ENCODE assay signal across 8 mouse cellular contexts in the genomic region with DNA sequence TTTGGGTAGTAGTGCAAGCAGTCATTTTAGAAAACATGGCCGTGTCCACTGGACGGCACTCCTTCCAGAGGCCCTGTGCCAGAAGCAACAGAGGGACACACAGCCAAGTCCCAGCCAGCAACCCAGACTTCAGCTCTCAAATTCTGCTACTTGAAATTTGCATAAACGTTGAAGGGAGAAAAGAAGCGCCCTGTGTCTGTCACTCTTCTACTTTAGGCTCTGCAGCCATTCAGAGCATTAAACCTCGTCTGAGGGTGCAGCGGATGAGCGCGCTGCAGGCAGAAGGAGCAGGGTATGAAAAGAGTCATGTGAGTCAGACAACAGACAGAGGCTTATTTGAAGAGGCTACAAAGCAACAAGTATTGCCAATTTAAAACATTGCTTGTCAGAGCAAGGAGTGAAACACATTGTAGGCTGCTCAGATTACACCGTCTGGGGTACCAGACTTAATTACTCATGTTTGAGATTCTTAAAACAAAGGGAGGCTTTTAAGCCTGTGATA. TPM values are rescaled to one million over a fixed set of nuclear protein-coding genes. Genes with fewer than 3 reads are reported as not detected.
DNase-seq lines count a peak whose midpoint lies in the region; ATAC-seq and TF ChIP-seq lines count a peak whose summit lies in the region.

No protein-coding gene starts in this region.

- intact Hi-C loops in heart, postnatal 10 days (cut with DNase I) = no loop called here

- peak; percentile 79 for ATAC-seq in forebrain, embryonic 11.5 days (replicated peaks; ENCODE audit: low FRiP score)
- ATAC-seq in midbrain, postnatal 0 days (ENCODE audit: low FRiP score) = peak; percentile 79

- no peaks in the 10 kb centered on the region for H3K9me3 ChIP-seq in forebrain, embryonic 11.5 days (ENCODE audit: control insufficient read depth, low read length)
- H3K9me3 ChIP-seq in midbrain, postnatal 0 days (ENCODE audit: low read length) = no peaks in the 10 kb centered on the region

- H3K27ac ChIP-seq in forebrain, embryonic 11.5 days (ENCODE audit: low read depth, low read length) = peak overlapping the region; percentile 79
- H3K27ac ChIP-seq in midbrain, postnatal 0 days (ENCODE audit: low read depth, low read length) = peak overlapping the region; percentile 14; the same call in 1 of the 2 replicates

- peak; percentile 8 for DNase-seq in cerebellum, adult 11 months
- no peak for DNase-seq in cerebellum, adult 11-12 months
- peak; percentile 72 for DNase-seq in MN1 (ENCODE audit: low spot score)
- no peak for DNase-seq in forebrain, embryonic 11.5 days (ENCODE audit: low spot score)
- peak; percentile 78 to 82 for DNase-seq in heart, postnatal 10 days
- DNase-seq in layer of hippocampus, adult 8-10 months (ENCODE audit: low spot score in 2 of 2) = peak; percentile 46 to 58
- peak; percentile 69 for DNase-seq in midbrain, postnatal 0 days (ENCODE audit: low spot score)
- no peak for DNase-seq in spleen, adult 12 weeks (ENCODE audit: low spot score)

- H3K27me3 ChIP-seq in forebrain, embryonic 11.5 days (ENCODE audit: control insufficient read depth, insufficient read depth, low read length) = no peaks in the 10 kb centered on the region
- H3K27me3 ChIP-seq in midbrain, postnatal 0 days (ENCODE audit: insufficient read depth, low read length) = no peaks in the 10 kb centered on the region

- H3K4me2 ChIP-seq in forebrain, embryonic 11.5 days (ENCODE audit: low read depth, low read length, severe bottlenecking) = peak overlapping the region; percentile 2; the same call in 1 of the 2 replicates
- 0 out of 2 replicates have a peak overlapping the region, but pooled peaks have one; percentile 7 for H3K4me2 ChIP-seq in midbrain, postnatal 0 days (ENCODE audit: low read depth, low read length, poor library complexity, severe bottlenecking)

- 3% methylated on average over 9 of the region's 9 CpGs for WGBS in forebrain, embryonic 11.5 days
- 8% methylated on average over 9 of the region's 9 CpGs for WGBS in midbrain, postnatal 0 days

- TF ChIP-seq CTCF in midbrain, postnatal 0 days (IDR thresholded peaks at IDR 0.05) = no peak

- H3K36me3 ChIP-seq in forebrain, embryonic 11.5 days (ENCODE audit: control insufficient read depth, insufficient read depth, low read length) = no peaks in the 10 kb centered on the region
- no peaks in the 10 kb centered on the region for H3K36me3 ChIP-seq in midbrain, postnatal 0 days (ENCODE audit: insufficient read depth, low read length)

- H3K4me1 ChIP-seq in forebrain, embryonic 11.5 days (replicated peaks; ENCODE audit: control insufficient read depth, insufficient read depth, low read length) = peaks cover 24% of the 10 kb centered on the region
- H3K4me1 ChIP-seq in midbrain, postnatal 0 days (ENCODE audit: insufficient read depth, low read length) = no peaks in the 10 kb centered on the region; the same call in 1 of the 2 replicates

- H3K9ac ChIP-seq in forebrain, embryonic 11.5 days (ENCODE audit: low read length) = peak overlapping the region; percentile 16; the same call in 1 of the 2 replicates
- H3K9ac ChIP-seq in midbrain, postnatal 0 days (replicated peaks; ENCODE audit: low read length, poor library complexity, severe bottlenecking) = no peak overlapping the region

- H3K4me3 ChIP-seq in forebrain, embryonic 11.5 days (ENCODE audit: low read depth, low read length) = no peak overlapping the region
- H3K4me3 ChIP-seq in midbrain, postnatal 0 days (ENCODE audit: low read depth, low read length) = no peak overlapping the region

RNA-seq across cellular contexts. Expression of gene Notch2, which starts 29.7 kb away (rescaled TPM):
- 27.6 TPM in 2 replicates for polyA plus RNA-seq in forebrain, embryonic 11.5 days (2014; fragmentation: Nextera tagmentation; extraction: Ambion mirVana)
- total RNA-seq in heart, postnatal 10 days (2021) = 10 to 100 TPM; 28.2 to 31.0 TPM
- 10 to 100 TPM; 22.9 to 29.1 (median 26.8) TPM for total RNA-seq in layer of hippocampus, adult 8-10 months (2022)
- total RNA-seq in midbrain, postnatal 0 days (2014; rRNA removed) = 22.8 and 33.5 TPM in 2 replicates
- polyA plus RNA-seq in midbrain, postnatal 0 days (2015; fragmentation: Nextera tagmentation; extraction: Ambion mirVana) = 5.4 and 6.1 TPM in 2 replicates

Comparison
In these comparisons a context has a peak if more than half of its experiments do, and no peak if none do; other contexts are left out.
1. DNase-seq: peak in cerebellum, adult 11 months (single experiment), MN1 (single experiment), heart, postnatal 10 days (2 of 2), layer of hippocampus, adult 8-10 months (2 of 2) and midbrain, postnatal 0 days (single experiment); none in cerebellum, adult 11-12 months (single experiment), forebrain, embryonic 11.5 days (single experiment) and spleen, adult 12 weeks (single experiment).